Comparison of ENCODE assay signal across 8 mouse cellular contexts in genomic region chr4:62693839-62694238, GRCm38 (mm10).
DNase-seq lines count a peak whose midpoint lies in the region; ATAC-seq and TF ChIP-seq lines count a peak whose summit lies in the region.

No protein-coding gene starts in this region.

- no peaks in the 10 kb centered on the region for H3K27me3 ChIP-seq in hindbrain, postnatal 0 days (ENCODE audit: insufficient read depth, low read length)
- no peaks in the 10 kb centered on the region for H3K27me3 ChIP-seq in hindbrain, embryonic 14.5 days (ENCODE audit: control insufficient read depth, insufficient read depth, low read length)
- no peaks in the 10 kb centered on the region for H3K27me3 ChIP-seq in CH12.LX (replicated peaks)
- H3K27me3 ChIP-seq in liver, postnatal 0 days (ENCODE audit: insufficient read depth, low read length) = no peaks in the 10 kb centered on the region

- peak; percentile 58 for TF ChIP-seq RAD21 in CH12.LX (IDR thresholded peaks at IDR 0.05; ENCODE audit: low read depth, low read length)

- dilution Hi-C loops in CH12.LX (cut with MboI; ENCODE audit: extremely low pct_ligation_motif_present, extremely low pct_unique_long_range_greater_than_20kb, low sequenced_read_pairs) = no loop called here

- intact Hi-C loops in heart, postnatal 36 days (cut with DNase I) = loop anchor here (2.0 to 5.0 kb wide), 3 partner anchors 53 to 87 kb away; no protein-coding TSS in a partner anchor

- no peak for TF ChIP-seq POLR2A in CH12.LX (IDR thresholded peaks at IDR 0.05; ENCODE audit: low read depth, low read length)

- H3K4me1 ChIP-seq in hindbrain, postnatal 0 days (ENCODE audit: insufficient read depth, low read length) = peaks cover 19% of the 10 kb centered on the region
- peaks cover 16% of the 10 kb centered on the region for H3K4me1 ChIP-seq in hindbrain, embryonic 14.5 days (replicated peaks; ENCODE audit: control insufficient read depth, insufficient read depth, low read length)
- peaks cover 0 to 25% of the 10 kb centered on the region in 2 experiments; a peak in 2 of 4 replicates for H3K4me1 ChIP-seq in CH12.LX (ENCODE audit: control insufficient read depth in 1 of 2, insufficient read depth in 2 of 2)
- 0 out of 2 replicates have a peak, but pooled peaks cover 2% of the 10 kb centered on the region for H3K4me1 ChIP-seq in liver, postnatal 0 days (ENCODE audit: insufficient read depth)

- no peak overlapping the region for H3K9ac ChIP-seq in hindbrain, postnatal 0 days (replicated peaks; ENCODE audit: low read length)
- H3K9ac ChIP-seq in hindbrain, embryonic 14.5 days = no peak overlapping the region
- no peak overlapping the region for H3K9ac ChIP-seq in CH12.LX (ENCODE audit: insufficient read depth, low read depth)
- no peak overlapping the region for H3K9ac ChIP-seq in liver, postnatal 0 days (replicated peaks)

- H3K9me3 ChIP-seq in hindbrain, postnatal 0 days (ENCODE audit: low read length) = no peaks in the 10 kb centered on the region
- H3K9me3 ChIP-seq in hindbrain, embryonic 14.5 days (ENCODE audit: control insufficient read depth, low read length) = no peaks in the 10 kb centered on the region
- H3K9me3 ChIP-seq in CH12.LX (replicated peaks; ENCODE audit: low read length) = no peaks in the 10 kb centered on the region
- H3K9me3 ChIP-seq in liver, postnatal 0 days (ENCODE audit: low read length) = no peaks in the 10 kb centered on the region

- TF ChIP-seq CTCF in hindbrain, postnatal 0 days (IDR thresholded peaks at IDR 0.05; ENCODE audit: low read depth) = peak; percentile 53
- peak in 1 of 2 experiments; percentile 73; a peak in 2 of 4 replicates for TF ChIP-seq CTCF in CH12.LX (conservative IDR thresholded peaks at IDR 0.05 in 1 of 2, IDR thresholded peaks at IDR 0.05 in 1 of 2; ENCODE audit: low read depth in 2 of 2, low read length in 2 of 2)
- TF ChIP-seq CTCF in liver, postnatal 0 days (IDR thresholded peaks at IDR 0.05; ENCODE audit: low read depth) = peak; percentile 63

- DNase-seq in hindbrain, postnatal 0 days (ENCODE audit: low spot score) = peak; percentile 53
- DNase-seq in hindbrain, embryonic 14.5 days (ENCODE audit: low spot score) = no peak
- no peak for DNase-seq in CH12.LX (ENCODE audit: extremely low read depth)
- peak; percentile 46 to 63 for DNase-seq in cerebellum, postnatal 14 days
- DNase-seq in heart, postnatal 36 days = peak; percentile 67 to 75
- DNase-seq in liver, postnatal 0 days = peak; percentile 65
- DNase-seq in thymus, postnatal 14 days = peak; percentile 66

- no peaks in the 10 kb centered on the region for H3K36me3 ChIP-seq in hindbrain, postnatal 0 days (ENCODE audit: insufficient read depth, low read length)
- peaks cover 48% of the 10 kb centered on the region for H3K36me3 ChIP-seq in hindbrain, embryonic 14.5 days (replicated peaks; ENCODE audit: control insufficient read depth, insufficient read depth)
- H3K36me3 ChIP-seq in CH12.LX (replicated peaks in 1 of 2; ENCODE audit: control insufficient read depth in 1 of 2, insufficient read depth in 1 of 2, low read length in 1 of 2) = peaks cover 0 to 77% of the 10 kb centered on the region in 2 experiments
- 0 out of 2 replicates have a peak, but pooled peaks cover 3% of the 10 kb centered on the region for H3K36me3 ChIP-seq in liver, postnatal 0 days (replicated peaks; ENCODE audit: insufficient read depth, low read length)

- H3K4me3 ChIP-seq in hindbrain, postnatal 0 days (ENCODE audit: low read length) = no peak overlapping the region
- no peak overlapping the region for H3K4me3 ChIP-seq in hindbrain, embryonic 14.5 days (replicated peaks; ENCODE audit: low read length)
- no peak overlapping the region for H3K4me3 ChIP-seq in CH12.LX (replicated peaks in 1 of 3; ENCODE audit: low read depth in 2 of 3, low read length in 2 of 3, poor library complexity in 1 of 3)
- no peak overlapping the region for H3K4me3 ChIP-seq in liver, postnatal 0 days (ENCODE audit: low read depth, low read length)

- no peak overlapping the region for H3K4me2 ChIP-seq in hindbrain, postnatal 0 days (ENCODE audit: low read depth, low read length)
- H3K4me2 ChIP-seq in hindbrain, embryonic 14.5 days (replicated peaks) = no peak overlapping the region
- H3K4me2 ChIP-seq in CH12.LX (ENCODE audit: insufficient read depth, low read depth, poor library complexity, severe bottlenecking) = no peak overlapping the region
- no peak overlapping the region for H3K4me2 ChIP-seq in liver, postnatal 0 days (ENCODE audit: low read depth, low read length)

- no peak overlapping the region for H3K27ac ChIP-seq in hindbrain, postnatal 0 days
- H3K27ac ChIP-seq in hindbrain, embryonic 14.5 days = no peak overlapping the region
- H3K27ac ChIP-seq in CH12.LX (ENCODE audit: insufficient read depth, low read depth) = no peak overlapping the region
- no peak overlapping the region for H3K27ac ChIP-seq in liver, postnatal 0 days (ENCODE audit: low read depth)

- H3K79me2 ChIP-seq in CH12.LX (replicated peaks; ENCODE audit: control insufficient read depth, extremely low read depth, insufficient read depth, poor library complexity, severe bottlenecking) = no peaks in the 10 kb centered on the region

- TF ChIP-seq EP300 in CH12.LX (IDR thresholded peaks at IDR 0.05; ENCODE audit: low read length) = no peak
- no peak for TF ChIP-seq EP300 in liver, postnatal 0 days (IDR thresholded peaks at IDR 0.05; ENCODE audit: low read depth)

- in situ Hi-C loops in CH12.LX (cut with MboI; ENCODE audit: low pct_ligation_motif_present, low pct_unique_long_range_greater_than_20kb, low sequenced_read_pairs) = no loop called here

- no peak; the same call in 1 of the 2 replicates for ATAC-seq in hindbrain, postnatal 0 days
- ATAC-seq in hindbrain, embryonic 14.5 days (ENCODE audit: low FRiP score) = no peak
- ATAC-seq in liver, postnatal 0 days = peak; percentile 35; the same call in 1 of the 2 replicates
- ATAC-seq in activated CD4-positive, CD25-positive, alpha-beta regulatory T cell, adult 4 months = no peak

- 43% methylated on average over 10 of the region's 10 CpGs for WGBS in hindbrain, postnatal 0 days
- WGBS in hindbrain, embryonic 14.5 days = 44% methylated on average over 10 of the region's 10 CpGs
- 40% methylated on average over 10 of the region's 10 CpGs for WGBS in liver, postnatal 0 days (ENCODE audit: insufficient replicate concordance)

TF ChIP-seq in CH12.LX, 34 proteins besides CTCF, POLR2A, EP300 and RAD21:
- TF ChIP-seq ZNF384 (IDR thresholded peaks at IDR 0.05; ENCODE audit: low read depth, low read length) = no peak
- no peak for TF ChIP-seq PAX5 (IDR thresholded peaks at IDR 0.05; ENCODE audit: low read length)
- TF ChIP-seq SIN3A (IDR thresholded peaks at IDR 0.05; ENCODE audit: low read length) = no peak
- TF ChIP-seq NRF1 (IDR thresholded peaks at IDR 0.05; ENCODE audit: low read depth, low read length) = no peak
- no peak for TF ChIP-seq ELF1 (IDR thresholded peaks at IDR 0.05; ENCODE audit: low read depth, low read length)
- no peak for TF ChIP-seq CHD2 (IDR thresholded peaks at IDR 0.05; ENCODE audit: low read length)
- TF ChIP-seq MXI1 (IDR thresholded peaks at IDR 0.05; ENCODE audit: low read depth, low read length) = no peak
- TF ChIP-seq UBTF (IDR thresholded peaks at IDR 0.05; ENCODE audit: low read depth, low read length) = no peak
- peak; percentile 84 for TF ChIP-seq SMC3 (IDR thresholded peaks at IDR 0.05; ENCODE audit: low read depth, low read length)
- no peak for TF ChIP-seq JUN (IDR thresholded peaks at IDR 0.05; ENCODE audit: insufficient read depth, low read depth, low read length)
- TF ChIP-seq ZC3H11A (IDR thresholded peaks at IDR 0.05; ENCODE audit: low read depth, low read length) = peak; percentile 5; the same call in 1 of the 2 replicates
- no peak for TF ChIP-seq USF1 (IDR thresholded peaks at IDR 0.05; ENCODE audit: low read depth, low read length)

Comparison
In these comparisons a context has a peak if more than half of its experiments do, and no peak if none do; other contexts are left out.
1. DNase-seq: peak in hindbrain, postnatal 0 days (single experiment), cerebellum, postnatal 14 days (2 of 2), heart, postnatal 36 days (2 of 2), liver, postnatal 0 days (single experiment) and thymus, postnatal 14 days (single experiment); none in hindbrain, embryonic 14.5 days (single experiment) and CH12.LX (single experiment).